Mouse (Mus musculus): ENCODE measurements around the gene Prss42.

The Prss42 gene

DNA sequence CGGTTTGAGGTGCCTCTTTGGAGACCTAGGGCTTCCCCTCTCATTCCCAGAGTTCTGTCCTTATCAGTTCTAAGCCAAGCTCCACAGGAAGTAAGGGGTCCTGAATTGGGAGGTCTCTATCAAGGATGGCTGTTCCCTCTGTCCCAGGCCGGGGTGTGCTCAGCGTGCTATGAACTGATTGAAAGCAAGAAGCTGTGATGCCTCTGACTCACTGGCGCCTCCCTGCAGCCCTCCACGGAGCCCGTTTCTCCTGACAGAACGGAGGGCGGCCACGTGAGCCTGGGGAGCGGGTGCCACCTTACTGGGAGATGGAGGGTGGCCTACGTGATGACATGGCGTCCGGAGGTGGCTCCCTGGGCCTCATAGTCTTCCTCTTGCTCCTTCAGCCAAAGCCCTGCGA lies at the start of gene Prss42:
Gene Prss42, plus strand, starts transcription at position 301 of the 400 bp plus-strand sequence.
- in situ Hi-C loops (cut with MboI; ENCODE audit: low pct_unique_long_range_greater_than_20kb in 1 of 2, low sequenced_read_pairs in 2 of 2, unreplicated experiment in 1 of 2) = no loop called here

DNA sequence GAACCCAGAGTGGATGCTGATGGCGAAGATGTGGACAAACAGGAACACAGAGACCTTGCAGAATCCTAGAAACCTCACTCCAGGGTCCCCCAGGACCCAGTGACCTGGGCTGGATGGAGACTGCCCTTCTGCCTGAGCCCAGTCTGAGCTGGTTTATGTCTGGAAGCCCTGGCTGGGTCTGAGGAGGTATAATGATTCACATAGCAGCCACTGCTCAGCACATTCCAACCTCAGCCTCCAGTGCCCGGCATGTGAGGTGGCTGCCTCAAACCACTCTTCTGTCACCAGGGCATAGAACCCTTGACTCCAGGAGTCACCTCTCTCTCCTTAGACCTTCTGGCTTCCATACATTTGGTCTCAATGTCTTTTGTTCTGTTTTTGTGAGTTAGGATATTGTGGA lies 49.5 kb upstream of the Prss42 start:
- in situ Hi-C loops (cut with MboI; ENCODE audit: low pct_unique_long_range_greater_than_20kb in 1 of 2, low sequenced_read_pairs in 2 of 2, unreplicated experiment in 1 of 2) = no loop called here

DNA sequence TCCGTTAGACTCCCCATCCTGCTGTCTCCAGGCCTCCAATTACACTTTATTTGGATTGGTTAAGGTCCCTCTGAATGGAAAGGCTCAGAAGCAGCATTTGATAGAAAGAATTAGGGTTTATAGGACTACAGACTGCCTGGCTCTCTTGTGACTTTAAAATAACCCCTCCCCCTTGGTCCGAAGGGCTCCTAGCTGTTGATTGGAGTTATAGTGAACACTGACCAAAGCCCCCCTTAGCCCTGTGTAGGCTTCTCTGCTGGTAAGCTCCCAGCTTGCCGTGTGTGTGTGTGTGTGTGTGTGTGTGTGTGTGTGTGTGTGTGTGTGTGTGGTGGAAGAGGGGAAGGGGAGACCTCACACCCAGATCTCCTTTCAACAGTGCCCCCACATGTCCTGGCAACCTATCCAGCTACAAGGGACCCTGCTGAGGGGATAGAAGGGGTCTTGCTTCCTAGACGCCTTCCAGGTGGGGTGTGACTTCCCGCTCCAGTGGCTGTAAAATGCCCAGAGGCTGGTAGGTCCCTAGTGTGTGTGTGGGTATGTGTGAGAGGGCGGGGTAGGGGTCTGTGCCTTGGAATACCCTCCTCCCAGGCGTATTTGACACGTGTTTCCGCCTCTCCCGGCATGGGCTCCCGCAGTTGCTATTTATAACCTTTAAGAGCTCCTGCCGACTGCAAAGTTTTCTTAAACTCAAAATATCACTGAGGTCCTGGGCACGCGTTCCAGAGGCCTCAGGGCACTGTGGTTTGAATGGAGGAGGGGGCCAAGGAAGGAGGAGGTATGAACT lies 47.4 kb upstream of the Prss42 start:
- in situ Hi-C loops (cut with MboI; ENCODE audit: low pct_unique_long_range_greater_than_20kb in 1 of 2, low sequenced_read_pairs in 2 of 2, unreplicated experiment in 1 of 2) = no loop called here

DNA sequence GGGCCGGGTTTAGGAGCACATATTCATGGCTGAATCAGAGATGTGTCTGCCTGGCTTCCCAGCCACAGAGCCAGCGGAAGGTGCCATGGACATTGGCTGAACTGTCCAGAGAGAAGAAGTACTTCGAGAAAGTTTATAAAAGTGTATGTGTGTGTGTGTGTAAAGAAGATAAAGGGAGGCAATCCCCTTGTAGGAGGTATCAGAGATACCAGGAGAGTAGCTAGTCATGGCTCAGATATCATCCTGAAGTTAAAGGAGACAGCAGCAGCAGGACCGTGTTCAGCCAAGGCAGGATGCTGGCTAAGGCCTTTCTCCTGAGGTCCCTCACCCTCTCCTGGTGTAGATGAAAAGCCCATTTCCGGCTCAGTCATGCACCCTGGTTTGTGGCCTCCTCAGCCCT lies 46.6 kb upstream of the Prss42 start:
- in situ Hi-C loops (cut with MboI; ENCODE audit: low pct_unique_long_range_greater_than_20kb in 1 of 2, low sequenced_read_pairs in 2 of 2, unreplicated experiment in 1 of 2) = no loop called here

DNA sequence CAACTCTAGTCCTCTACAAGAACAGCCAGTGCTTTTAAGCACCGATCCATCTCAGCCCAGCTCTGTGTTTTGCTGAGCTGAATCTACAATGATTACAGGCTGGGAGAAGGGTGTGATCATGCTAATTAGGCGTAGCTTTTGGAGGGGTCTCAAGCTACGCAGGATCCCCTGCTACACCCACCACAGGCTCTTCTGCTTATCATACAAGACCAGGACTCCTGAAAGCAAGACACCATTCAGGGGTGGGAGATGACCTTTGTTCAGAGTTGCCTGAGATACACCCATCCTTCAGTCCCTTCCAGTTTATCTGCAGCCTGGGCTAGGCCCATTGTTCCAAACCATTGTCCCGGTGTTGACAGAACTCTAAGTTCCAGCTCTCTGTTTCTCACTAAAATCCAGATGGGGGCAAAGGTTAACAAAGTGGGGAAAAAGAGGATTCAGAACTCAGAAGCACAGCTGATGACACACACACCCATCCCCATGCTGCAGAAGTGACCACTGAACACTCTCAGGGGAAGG lies 45.0 kb upstream of the Prss42 start:
- in situ Hi-C loops (cut with MboI; ENCODE audit: low pct_unique_long_range_greater_than_20kb in 1 of 2, low sequenced_read_pairs in 2 of 2, unreplicated experiment in 1 of 2) = no loop called here

DNA sequence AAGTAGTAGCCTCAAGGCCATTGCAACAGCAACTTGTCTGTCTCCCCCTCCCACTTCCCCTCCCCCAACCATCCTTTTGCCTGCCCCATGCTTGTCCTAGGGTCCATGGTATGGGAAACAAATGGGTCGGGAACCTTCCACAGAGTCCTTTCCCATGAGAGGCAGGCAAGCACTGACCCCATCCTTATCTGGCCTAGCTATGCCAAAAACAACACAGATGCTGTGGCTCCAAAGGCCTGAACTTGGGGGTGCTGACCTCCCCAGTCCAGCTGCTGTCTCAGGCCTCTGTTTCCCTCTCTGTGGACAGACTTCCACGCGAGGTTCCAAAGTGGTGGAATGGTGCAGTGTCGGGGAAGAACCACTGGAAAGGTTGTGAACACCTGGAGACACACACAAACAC lies 44.2 kb upstream of the Prss42 start:
- in situ Hi-C loops (cut with MboI; ENCODE audit: low pct_unique_long_range_greater_than_20kb in 1 of 2, low sequenced_read_pairs in 2 of 2, unreplicated experiment in 1 of 2) = no loop called here

DNA sequence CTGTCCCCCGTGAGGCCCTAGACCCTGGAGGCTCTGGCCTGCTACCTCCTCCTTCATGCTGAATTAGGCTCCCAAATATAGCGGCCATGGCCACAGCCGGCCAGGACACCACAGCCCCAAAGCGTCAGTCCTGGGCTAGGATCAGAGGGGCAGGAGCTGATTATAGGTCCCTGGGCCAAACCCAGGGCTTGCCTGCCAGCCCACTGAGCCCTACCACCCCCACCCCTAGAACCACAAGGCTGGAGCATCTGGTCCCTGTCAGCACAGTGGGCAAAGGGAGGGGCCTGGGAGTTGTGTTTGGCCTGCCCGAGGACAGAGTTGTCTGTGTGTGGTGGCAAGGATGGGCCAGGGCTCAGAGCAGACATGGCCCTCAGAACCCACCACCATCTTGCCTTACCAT lies 40.1 kb upstream of the Prss42 start:
- in situ Hi-C loops (cut with MboI; ENCODE audit: low pct_unique_long_range_greater_than_20kb in 1 of 2, low sequenced_read_pairs in 2 of 2, unreplicated experiment in 1 of 2) = no loop called here

DNA sequence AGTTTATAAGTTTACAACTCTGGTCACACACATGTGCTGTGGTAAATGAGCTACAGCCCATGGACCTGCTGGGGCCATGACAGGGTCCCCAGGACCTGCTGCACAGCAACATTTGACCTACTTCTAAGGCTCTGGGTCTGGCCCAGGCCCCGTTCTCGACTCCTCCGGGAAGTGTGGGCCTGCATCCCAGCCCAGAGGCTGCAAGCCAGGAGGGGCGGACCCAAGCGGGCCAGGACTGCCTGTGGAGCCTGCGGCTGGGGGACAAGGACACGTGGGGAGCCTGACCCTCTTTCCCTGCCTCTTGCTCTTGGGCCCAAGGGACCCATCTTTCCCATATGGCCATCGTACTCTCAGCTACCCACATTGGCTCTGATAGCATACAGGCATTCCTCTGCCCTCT lies 39.4 kb upstream of the Prss42 start:
- in situ Hi-C loops (cut with MboI; ENCODE audit: low pct_unique_long_range_greater_than_20kb in 1 of 2, low sequenced_read_pairs in 2 of 2, unreplicated experiment in 1 of 2) = no loop called here

DNA sequence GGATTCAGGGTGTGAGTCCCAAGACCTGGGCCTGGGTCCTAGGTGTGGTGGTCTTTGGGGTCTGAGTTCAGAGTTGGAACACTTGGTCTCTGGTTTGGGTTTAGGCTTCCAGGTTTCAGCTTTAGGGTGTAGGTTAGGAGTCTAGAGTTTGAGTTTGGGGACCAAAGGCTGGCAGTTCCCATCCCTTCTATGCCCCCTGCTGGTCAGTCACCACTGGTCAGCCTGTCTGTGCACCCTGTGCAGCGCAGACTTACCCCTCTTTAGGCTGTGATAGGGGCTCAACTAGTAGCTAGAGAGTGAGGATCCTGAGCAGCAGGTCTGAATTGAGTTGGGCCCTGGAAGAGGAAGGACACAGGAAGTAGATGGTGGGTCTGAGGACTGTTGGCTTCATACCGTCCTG lies 38.7 kb upstream of the Prss42 start:
- in situ Hi-C loops (cut with MboI; ENCODE audit: low pct_unique_long_range_greater_than_20kb in 1 of 2, low sequenced_read_pairs in 2 of 2, unreplicated experiment in 1 of 2) = no loop called here

DNA sequence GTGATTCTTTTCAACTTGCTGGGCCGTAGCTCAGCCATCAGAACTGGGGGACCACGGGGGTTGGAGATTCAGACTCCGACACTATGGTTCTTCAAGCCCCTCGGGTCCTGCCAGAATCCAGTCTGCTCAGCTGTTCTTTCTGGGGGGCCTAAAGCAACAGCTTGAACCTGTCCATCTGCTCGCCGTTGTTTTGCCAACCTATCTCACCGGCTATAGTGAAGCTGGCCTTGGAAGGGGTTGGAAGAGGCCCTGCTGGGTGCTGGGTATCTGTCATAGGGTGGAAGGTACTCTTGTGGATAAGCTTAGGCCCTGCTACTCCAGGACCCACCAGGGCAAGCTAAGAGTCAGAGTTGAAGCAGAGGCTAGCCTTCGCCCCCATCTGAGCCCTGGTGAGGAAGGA lies 37.1 kb upstream of the Prss42 start:
- in situ Hi-C loops (cut with MboI; ENCODE audit: low pct_unique_long_range_greater_than_20kb in 1 of 2, low sequenced_read_pairs in 2 of 2, unreplicated experiment in 1 of 2) = no loop called here

DNA sequence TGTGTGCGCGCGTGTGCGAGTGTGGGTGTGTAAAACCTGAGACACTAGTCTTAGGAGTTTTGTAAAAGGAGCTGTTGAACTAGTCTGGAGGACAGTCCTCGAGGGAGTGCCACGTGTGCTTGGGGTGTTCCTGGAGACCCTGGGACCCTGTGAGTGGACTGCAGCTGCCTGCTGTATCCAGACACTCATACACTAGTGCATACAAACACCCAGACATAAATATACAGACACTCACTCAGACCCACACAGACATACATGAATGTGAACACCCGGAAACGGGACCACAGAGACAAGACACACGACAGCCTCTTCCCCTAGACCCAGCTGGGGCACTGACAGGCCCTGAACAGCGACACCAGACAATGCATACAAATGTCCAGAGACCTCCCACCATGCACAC lies 35.2 kb upstream of the Prss42 start:
- in situ Hi-C loops (cut with MboI; ENCODE audit: low pct_unique_long_range_greater_than_20kb in 1 of 2, low sequenced_read_pairs in 2 of 2, unreplicated experiment in 1 of 2) = no loop called here

DNA sequence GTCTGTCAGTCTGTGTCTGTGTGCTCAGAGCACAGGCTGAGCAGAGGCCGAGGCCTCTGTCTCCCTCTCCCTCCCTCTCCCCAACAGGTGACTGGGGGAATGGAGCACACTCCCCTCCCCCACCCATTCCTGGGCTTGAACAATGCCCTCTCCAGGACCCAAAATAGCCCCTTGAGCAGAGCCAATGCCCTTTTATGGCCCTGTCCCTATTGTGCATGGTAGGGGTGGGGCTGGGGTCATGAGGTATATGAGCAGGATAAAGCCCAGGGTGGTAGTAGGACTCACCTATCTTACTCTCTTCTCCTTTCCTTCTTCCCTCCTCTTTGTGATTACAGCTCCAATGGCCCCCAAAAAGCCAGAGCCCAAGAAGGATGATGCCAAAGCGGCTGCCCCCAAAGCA lies 34.6 kb upstream of the Prss42 start:
- in situ Hi-C loops (cut with MboI; ENCODE audit: low pct_unique_long_range_greater_than_20kb in 1 of 2, low sequenced_read_pairs in 2 of 2, unreplicated experiment in 1 of 2) = no loop called here

DNA sequence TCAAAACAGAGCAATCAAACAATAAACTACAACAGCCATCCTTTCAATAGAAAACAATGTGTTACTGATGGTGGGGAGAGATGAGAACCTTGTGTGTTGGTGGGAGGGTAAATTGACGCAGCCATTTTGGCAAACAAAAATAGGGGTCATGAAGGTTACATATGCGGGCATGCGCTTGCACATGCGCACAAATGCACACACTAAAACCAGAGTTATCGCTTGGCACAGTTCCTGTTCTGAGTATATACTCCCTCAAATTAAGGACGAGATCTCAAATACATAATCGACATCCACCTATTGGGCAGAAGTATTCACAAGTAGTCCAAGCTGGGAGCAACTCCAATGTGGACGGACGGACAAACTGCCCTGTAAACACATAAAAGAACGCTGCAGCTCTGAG lies 25.6 kb upstream of the Prss42 start:
- in situ Hi-C loops (cut with MboI; ENCODE audit: low pct_unique_long_range_greater_than_20kb in 1 of 2, low sequenced_read_pairs in 2 of 2, unreplicated experiment in 1 of 2) = loop anchor here in 1 of 2 experiments (5.0 kb wide), 1 partner anchor 45 kb away; no protein-coding TSS in a partner anchor

DNA sequence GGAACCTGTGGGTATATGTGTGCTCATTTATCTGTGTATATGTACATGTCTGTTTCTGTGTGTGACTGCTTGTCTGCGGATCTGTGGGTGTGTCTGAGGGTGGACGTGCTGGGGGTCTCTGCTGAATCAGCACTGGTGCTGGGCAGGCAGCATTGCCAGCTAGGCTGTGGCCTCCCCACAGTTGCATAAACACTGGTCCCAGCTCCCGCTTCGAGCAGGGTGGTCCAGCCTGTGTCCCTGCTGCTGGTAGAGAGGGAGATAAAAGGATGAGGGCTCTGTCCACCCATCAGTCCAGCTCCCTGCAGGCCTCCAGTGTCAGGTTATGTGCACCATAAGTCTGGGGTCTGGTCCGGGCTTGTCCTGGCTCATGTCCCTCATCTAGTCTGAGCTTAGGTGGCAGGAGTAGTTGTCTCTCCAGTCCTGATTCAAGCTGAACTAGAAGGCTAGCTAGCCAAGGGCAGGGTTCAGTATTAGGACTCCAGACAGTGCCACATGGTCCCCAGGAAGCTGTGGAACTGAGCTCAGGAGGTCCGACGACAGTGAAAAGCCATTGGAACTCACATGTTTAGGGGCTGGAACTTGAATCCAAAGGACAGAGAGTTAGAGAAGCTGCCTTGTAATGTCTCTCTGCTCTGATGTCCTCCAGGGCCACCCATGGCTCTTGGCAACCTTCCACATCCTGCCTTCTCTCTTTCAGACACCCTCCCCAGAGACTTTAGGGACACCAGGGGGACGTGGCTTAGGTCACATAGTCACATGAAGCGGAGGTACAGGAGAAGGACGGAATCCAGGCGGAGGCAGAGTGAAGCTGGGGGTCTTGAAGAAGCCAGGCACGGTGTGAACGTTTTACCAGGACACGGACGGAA lies 23.3 kb upstream of the Prss42 start:
- in situ Hi-C loops (cut with MboI; ENCODE audit: low pct_unique_long_range_greater_than_20kb in 1 of 2, low sequenced_read_pairs in 2 of 2, unreplicated experiment in 1 of 2) = loop anchor here in 1 of 2 experiments (5.0 kb wide), 1 partner anchor 47 kb away; no protein-coding TSS in a partner anchor

DNA sequence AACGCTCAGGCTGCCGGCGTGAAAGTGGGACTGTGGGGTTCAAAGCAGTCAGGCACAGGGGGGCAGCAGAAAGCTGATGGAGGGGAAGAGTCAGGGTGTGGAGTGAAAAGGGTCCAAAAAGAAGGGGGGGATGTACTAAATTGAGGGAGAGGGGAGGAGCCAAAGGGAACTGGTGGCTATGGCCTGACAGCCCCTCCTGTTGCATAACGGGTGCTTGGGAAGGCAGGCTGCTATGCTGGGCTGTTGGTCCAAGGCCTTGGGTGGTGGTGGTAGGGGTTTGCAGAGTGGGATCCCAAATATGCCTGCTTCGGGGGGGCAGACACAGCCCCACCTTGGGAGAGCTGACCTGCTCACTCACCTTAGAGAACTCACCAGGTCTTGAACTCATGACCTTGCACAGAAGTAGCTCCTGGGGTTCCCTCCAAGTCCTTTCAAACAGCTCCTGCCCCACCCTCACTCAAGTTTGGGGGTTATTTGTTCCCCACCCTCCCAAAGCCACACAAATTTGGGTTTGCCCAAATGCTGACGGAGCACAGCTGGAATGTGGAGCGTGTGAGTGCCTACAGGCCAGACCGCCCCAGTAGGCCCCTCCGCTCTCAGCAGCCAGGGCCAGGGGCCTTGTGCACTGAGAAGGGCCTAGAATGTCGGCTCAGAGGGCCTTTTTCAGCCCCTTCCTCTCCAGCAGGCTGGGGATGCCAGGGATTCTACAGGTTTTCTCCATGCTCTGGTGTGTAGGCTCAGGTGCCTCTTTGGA lies 22.5 kb upstream of the Prss42 start:
- in situ Hi-C loops (cut with MboI; ENCODE audit: low pct_unique_long_range_greater_than_20kb in 1 of 2, low sequenced_read_pairs in 2 of 2, unreplicated experiment in 1 of 2) = no loop called here

DNA sequence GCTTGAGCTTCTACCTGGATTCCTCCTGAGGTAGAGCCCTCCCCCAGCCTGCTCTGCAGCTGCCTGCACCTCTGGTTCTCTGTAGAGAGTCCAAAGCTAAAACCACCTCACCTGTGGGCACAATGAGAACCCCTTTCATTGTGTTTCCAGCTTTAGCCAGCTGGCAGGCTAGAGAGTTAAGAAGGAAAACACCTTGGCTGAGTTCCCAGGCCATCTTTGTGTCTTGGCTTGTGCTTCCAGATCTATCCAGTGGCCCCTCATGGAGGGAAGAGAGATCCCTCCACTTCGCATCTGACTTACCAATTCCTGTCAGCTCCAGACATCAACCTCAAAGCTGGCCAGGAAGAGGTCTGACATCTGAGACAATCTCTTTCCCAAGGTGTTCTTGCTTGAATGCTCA lies 19.9 kb upstream of the Prss42 start:
- in situ Hi-C loops (cut with MboI; ENCODE audit: low pct_unique_long_range_greater_than_20kb in 1 of 2, low sequenced_read_pairs in 2 of 2, unreplicated experiment in 1 of 2) = no loop called here

DNA sequence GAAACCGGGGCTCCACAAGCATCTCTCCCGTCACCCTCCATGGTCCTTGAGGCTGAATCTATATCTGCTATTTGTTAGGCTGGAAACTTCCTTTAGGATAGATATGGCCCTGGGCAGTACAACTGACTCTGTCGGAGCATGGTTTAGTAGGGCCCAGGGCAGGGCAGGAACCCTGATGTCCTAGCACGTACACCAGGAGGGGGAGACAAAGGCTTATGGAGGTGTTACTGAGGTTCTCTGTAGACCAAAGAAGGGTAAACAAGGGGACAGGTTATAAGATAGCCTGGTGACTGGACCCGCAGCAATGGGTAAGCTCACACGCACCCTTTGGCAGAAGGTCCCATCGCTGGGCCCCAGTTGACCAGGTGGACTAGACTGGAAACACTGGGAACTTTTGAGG lies 19.4 kb upstream of the Prss42 start:
- in situ Hi-C loops (cut with MboI; ENCODE audit: low pct_unique_long_range_greater_than_20kb in 1 of 2, low sequenced_read_pairs in 2 of 2, unreplicated experiment in 1 of 2) = no loop called here

DNA sequence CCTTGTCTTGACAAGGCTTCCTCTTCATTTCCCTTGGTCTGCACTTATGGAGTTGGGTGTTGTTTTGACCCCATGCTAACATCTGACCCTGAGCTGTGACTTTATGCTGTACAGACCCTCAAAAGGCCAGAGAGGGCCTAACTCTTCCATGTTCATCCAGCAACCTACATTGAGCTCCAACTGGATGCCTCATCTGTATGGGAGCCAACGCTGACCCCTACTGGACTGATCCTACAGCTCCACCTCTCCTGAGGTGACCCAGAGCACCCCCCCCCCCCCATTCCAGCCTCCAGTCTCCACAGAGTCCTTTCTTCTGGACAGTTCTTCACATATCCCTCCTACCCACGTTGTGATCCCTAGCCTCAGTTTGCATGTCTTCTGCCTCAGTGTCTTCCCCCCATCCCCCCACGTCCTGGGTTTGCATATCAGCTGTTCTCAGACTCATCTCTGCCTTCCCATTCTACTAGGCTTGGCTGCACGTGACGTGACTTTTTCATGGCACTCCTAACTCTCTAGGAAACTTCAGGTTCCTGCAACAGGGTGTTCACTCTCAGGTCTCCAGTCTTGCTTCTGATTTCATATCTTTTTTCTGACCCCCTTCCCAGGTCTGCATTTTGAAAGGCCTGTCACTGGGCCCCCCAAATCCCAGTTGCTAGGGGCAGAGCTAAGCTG lies 18.6 kb upstream of the Prss42 start:
- in situ Hi-C loops (cut with MboI; ENCODE audit: low pct_unique_long_range_greater_than_20kb in 1 of 2, low sequenced_read_pairs in 2 of 2, unreplicated experiment in 1 of 2) = no loop called here
